Comparison of ENCODE assay signal across 13 mouse cellular contexts in genomic region chr13:12129121-12129520, GRCm38 (mm10). TPM values are rescaled to one million over a fixed set of nuclear protein-coding genes. Genes with fewer than 3 reads are reported as not detected.
"Had no signal": no experiment of that assay in that cellular context is flagged by ENCODE, and none has a peak within 500 bp of the region (broad histone marks: within the 10 kb centered on the region; RNA-seq: fewer than 3 reads in every experiment).

No protein-coding gene starts in this region.

- H3K4me3 ChIP-seq: limb, embryonic 13.5 days; midbrain, embryonic 12.5 days; stomach, embryonic 15.5 days had no signal

- DNase-seq: kidney, postnatal 14 days; layer of hippocampus, adult 9-11 months; left cerebral cortex, postnatal 4 days; lung, adult 18-20 months; right cerebral cortex, postnatal 14 days; thymus, adult 2 months; thymus, postnatal 25 days had no signal

- H3K9me3 ChIP-seq: limb, embryonic 13.5 days; midbrain, embryonic 12.5 days; stomach, embryonic 15.5 days had no signal

- H3K27ac ChIP-seq: limb, embryonic 13.5 days; liver, embryonic 14.5 days; midbrain, embryonic 12.5 days; stomach, embryonic 15.5 days had no signal

- H3K4me2 ChIP-seq: limb, embryonic 13.5 days; midbrain, embryonic 12.5 days; stomach, embryonic 15.5 days had no signal

- H3K27me3 ChIP-seq: limb, embryonic 13.5 days; midbrain, embryonic 12.5 days; stomach, embryonic 15.5 days had no signal

- H3K36me3 ChIP-seq: limb, embryonic 13.5 days; midbrain, embryonic 12.5 days; stomach, embryonic 15.5 days had no signal

- H3K9ac ChIP-seq: limb, embryonic 13.5 days; liver, embryonic 14.5 days; midbrain, embryonic 12.5 days; stomach, embryonic 15.5 days had no signal

- H3K4me1 ChIP-seq: limb, embryonic 13.5 days; midbrain, embryonic 12.5 days; stomach, embryonic 15.5 days had no signal

RNA-seq across cellular contexts. Expression of gene Ryr2, which starts 22.4 kb away (rescaled TPM):
- total RNA-seq: megakaryocyte-erythroid progenitor cell, adult 5-6 weeks had no signal
- polyA plus RNA-seq: liver, adult 2 months had no signal
